Comparison of ENCODE assay signal across 9 mouse cellular contexts in genomic region chr9:20751477-20752029, GRCm38 (mm10). TPM values are rescaled to one million over a fixed set of nuclear protein-coding genes. Genes with fewer than 3 reads are reported as not detected.
DNase-seq lines count a peak whose midpoint lies in the region; ATAC-seq and TF ChIP-seq lines count a peak whose summit lies in the region.
"Had no signal": no experiment of that assay in that cellular context is flagged by ENCODE, and none has a peak within 500 bp of the region (broad histone marks: within the 10 kb centered on the region; RNA-seq: fewer than 3 reads in every experiment).

No protein-coding gene starts in this region.

- TF ChIP-seq RAD21 in MEL (IDR thresholded peaks at IDR 0.05; ENCODE audit: low read depth, low read length), result no peak

- 57% methylated on average over 6 of the region's 6 CpGs for WGBS in kidney, embryonic 15.5 days
- WGBS in midbrain, embryonic 16.5 days, result 56% methylated on average over 6 of the region's 6 CpGs
- WGBS in stomach, postnatal 0 days, result 50% methylated on average over 6 of the region's 6 CpGs

- no peaks in the 10 kb centered on the region for H3K36me3 ChIP-seq in kidney, embryonic 15.5 days
- H3K36me3 ChIP-seq in MEL (ENCODE audit: control insufficient read depth in 1 of 2, insufficient read depth in 2 of 2, low read length in 2 of 2), result peaks cover 0 to 41% of the 10 kb centered on the region in 2 experiments; a peak in 2 of 4 replicates
- H3K36me3 ChIP-seq in midbrain, embryonic 16.5 days (ENCODE audit: control insufficient read depth, insufficient read depth, low read length), result no peaks in the 10 kb centered on the region
- H3K36me3 ChIP-seq in stomach, postnatal 0 days (ENCODE audit: control insufficient read depth, insufficient read depth, low read length), result no peaks in the 10 kb centered on the region

- peaks cover 18% of the 10 kb centered on the region for H3K27me3 ChIP-seq in kidney, embryonic 15.5 days
- H3K27me3 ChIP-seq in MEL (ENCODE audit: control insufficient read depth in 1 of 2, insufficient read depth in 2 of 2, low read length in 2 of 2), result peaks cover 0 to 2% of the 10 kb centered on the region in 2 experiments; a peak in 1 of 4 replicates
- no peaks in the 10 kb centered on the region for H3K27me3 ChIP-seq in midbrain, embryonic 16.5 days (ENCODE audit: control insufficient read depth, insufficient read depth, low read depth, low read length)
- H3K27me3 ChIP-seq in stomach, postnatal 0 days (ENCODE audit: control insufficient read depth, insufficient read depth, low read length), result no peaks in the 10 kb centered on the region

- TF ChIP-seq CTCF in MEL (IDR thresholded peaks at IDR 0.05 in 2 of 3, conservative IDR thresholded peaks at IDR 0.05 in 1 of 3; ENCODE audit: control insufficient read depth in 1 of 3, insufficient read depth in 1 of 3, low read depth in 2 of 3, low read length in 3 of 3, poor library complexity in 1 of 3, severe bottlenecking in 1 of 3), result no peak
- TF ChIP-seq CTCF in stomach, postnatal 0 days (IDR thresholded peaks at IDR 0.05; ENCODE audit: low read depth), result no peak

- H3K27ac ChIP-seq in kidney, embryonic 15.5 days, result no peak overlapping the region
- no peak overlapping the region for H3K27ac ChIP-seq in MEL (ENCODE audit: control insufficient read depth, low read depth, low read length)
- no peak overlapping the region for H3K27ac ChIP-seq in midbrain, embryonic 16.5 days (ENCODE audit: low read length)
- no peak overlapping the region for H3K27ac ChIP-seq in stomach, postnatal 0 days (replicated peaks)

- no peak for TF ChIP-seq EP300 in MEL (IDR thresholded peaks at IDR 0.05; ENCODE audit: low read depth in 1 of 2, low read length in 2 of 2)
- no peak for TF ChIP-seq EP300 in stomach, postnatal 0 days (optimal IDR thresholded peaks at IDR 0.05)

- no peak overlapping the region for H3K9ac ChIP-seq in kidney, embryonic 15.5 days
- H3K9ac ChIP-seq in MEL (ENCODE audit: control insufficient read depth, low read depth, low read length, poor library complexity, severe bottlenecking), result no peak overlapping the region
- H3K9ac ChIP-seq in midbrain, embryonic 16.5 days (ENCODE audit: low read depth, low read length), result no peak overlapping the region
- H3K9ac ChIP-seq in stomach, postnatal 0 days (ENCODE audit: low read length), result no peak overlapping the region

- 0 out of 2 replicates have a peak, but pooled peaks have one; percentile 13 for ATAC-seq in kidney, embryonic 15.5 days (replicated peaks; ENCODE audit: low FRiP score)
- ATAC-seq in granulocyte monocyte progenitor cell, adult 5-6 weeks (replicated peaks; ENCODE audit: poor library complexity, severe bottlenecking), result peak; percentile 20; the same call in 1 of the 2 replicates
- ATAC-seq in midbrain, embryonic 16.5 days, result peak; percentile 44
- no peak for ATAC-seq in stomach, postnatal 0 days (ENCODE audit: low FRiP score, low TSS enrichment)

- no peak overlapping the region for H3K4me3 ChIP-seq in kidney, embryonic 15.5 days (replicated peaks)
- no peak overlapping the region for H3K4me3 ChIP-seq in MEL (ENCODE audit: control insufficient read depth in 1 of 2, insufficient read depth in 1 of 2, low read depth in 2 of 2, low read length in 2 of 2)
- H3K4me3 ChIP-seq in midbrain, embryonic 16.5 days (ENCODE audit: low read depth, low read length), result no peak overlapping the region
- no peak overlapping the region for H3K4me3 ChIP-seq in stomach, postnatal 0 days (ENCODE audit: low read depth, low read length)

- peak in 1 of 2 experiments; percentile 47; a peak in 2 of 4 replicates for TF ChIP-seq POLR2A in MEL (IDR thresholded peaks at IDR 0.05; ENCODE audit: control insufficient read depth in 1 of 2, insufficient read depth in 1 of 2, low read depth in 1 of 2, low read length in 2 of 2, poor library complexity in 1 of 2)

- no peaks in the 10 kb centered on the region for H3K79me2 ChIP-seq in MEL (ENCODE audit: control insufficient read depth, insufficient read depth, low read length, poor library complexity)

- H3K4me1 ChIP-seq in kidney, embryonic 15.5 days, result peaks cover 5% of the 10 kb centered on the region
- peaks cover 22 to 57% of the 10 kb centered on the region in 2 experiments for H3K4me1 ChIP-seq in MEL (ENCODE audit: control insufficient read depth in 1 of 2, insufficient read depth in 2 of 2, low read length in 2 of 2)
- H3K4me1 ChIP-seq in midbrain, embryonic 16.5 days (ENCODE audit: control insufficient read depth, insufficient read depth, low read length), result no peaks in the 10 kb centered on the region
- H3K4me1 ChIP-seq in stomach, postnatal 0 days (replicated peaks; ENCODE audit: control insufficient read depth, insufficient read depth), result no peaks in the 10 kb centered on the region

- no peak for DNase-seq in kidney, adult 18-20 months
- peak; percentile 88 for DNase-seq in MEL (ENCODE audit: low read depth, low spot score)
- DNase-seq in stomach, postnatal 0 days (ENCODE audit: low spot score), result no peak
- no peak for DNase-seq in spleen, postnatal 36 days (ENCODE audit: low spot score in 2 of 2)
- no peak for DNase-seq in adrenal gland, adult 2 months

- H3K9me3 ChIP-seq in kidney, embryonic 15.5 days (replicated peaks), result no peaks in the 10 kb centered on the region
- H3K9me3 ChIP-seq in MEL (replicated peaks; ENCODE audit: insufficient read depth, low read length), result no peaks in the 10 kb centered on the region
- H3K9me3 ChIP-seq in midbrain, embryonic 16.5 days (replicated peaks; ENCODE audit: control insufficient read depth, low read length, poor library complexity, severe bottlenecking), result no peaks in the 10 kb centered on the region
- H3K9me3 ChIP-seq in stomach, postnatal 0 days (ENCODE audit: control insufficient read depth, low read length), result no peaks in the 10 kb centered on the region

- no peak overlapping the region for H3K4me2 ChIP-seq in kidney, embryonic 15.5 days
- H3K4me2 ChIP-seq in midbrain, embryonic 16.5 days (ENCODE audit: low read length), result no peak overlapping the region
- H3K4me2 ChIP-seq in stomach, postnatal 0 days (replicated peaks; ENCODE audit: low read depth), result no peak overlapping the region

TF ChIP-seq in MEL, 35 proteins besides CTCF, POLR2A, EP300 and RAD21 (continues in another document):
- TF ChIP-seq E2F4 (IDR thresholded peaks at IDR 0.05; ENCODE audit: borderline replicate concordance, low read depth, low read length), result no peak
- TF ChIP-seq SIN3A (IDR thresholded peaks at IDR 0.05; ENCODE audit: low read length), result peak; percentile 68; the same call in 1 of the 2 replicates
- TF ChIP-seq MAX (IDR thresholded peaks at IDR 0.05; ENCODE audit: low read length), result no peak
- TF ChIP-seq TBP (IDR thresholded peaks at IDR 0.05; ENCODE audit: low read depth, low read length), result 0 out of 2 replicates have a peak, but pooled peaks have one; percentile 66
- TF ChIP-seq USF1 (IDR thresholded peaks at IDR 0.05; ENCODE audit: low read depth, low read length), result no peak
- no peak for TF ChIP-seq UBTF (IDR thresholded peaks at IDR 0.05; ENCODE audit: borderline replicate concordance, insufficient read depth, low read depth, low read length)
- TF ChIP-seq JUND (IDR thresholded peaks at IDR 0.05; ENCODE audit: low read depth, low read length), result no peak
- no peak for TF ChIP-seq POLR2AphosphoS2 (IDR thresholded peaks at IDR 0.05; ENCODE audit: low read length)
- peak; percentile 68; the same call in 1 of the 2 replicates for TF ChIP-seq MYC (IDR thresholded peaks at IDR 0.05; ENCODE audit: low read depth, low read length)
- no peak for TF ChIP-seq SMC3 (IDR thresholded peaks at IDR 0.05; ENCODE audit: low read depth, low read length)
- TF ChIP-seq MXI1 (IDR thresholded peaks at IDR 0.05; ENCODE audit: low read depth, low read length), result no peak
- TF ChIP-seq HCFC1 (IDR thresholded peaks at IDR 0.05; ENCODE audit: low read depth, low read length), result peak; percentile 100
- TF ChIP-seq RCOR1 (IDR thresholded peaks at IDR 0.05; ENCODE audit: low read depth, low read length), result no peak
- no peak for TF ChIP-seq MAZ (IDR thresholded peaks at IDR 0.05; ENCODE audit: low read depth, low read length)
- TF ChIP-seq ZC3H11A (IDR thresholded peaks at IDR 0.05; ENCODE audit: low read depth, low read length), result no peak
- no peak for TF ChIP-seq ZNF384 (IDR thresholded peaks at IDR 0.05; ENCODE audit: low read depth, low read length)
- TF ChIP-seq MYB (IDR thresholded peaks at IDR 0.05; ENCODE audit: low read depth, low read length), result no peak
- TF ChIP-seq NRF1 (IDR thresholded peaks at IDR 0.05; ENCODE audit: insufficient read depth, low read depth, low read length, poor library complexity, severe bottlenecking), result no peak
- no peak for TF ChIP-seq USF2 (IDR thresholded peaks at IDR 0.05; ENCODE audit: borderline replicate concordance in 1 of 2, insufficient read depth in 1 of 2, low read depth in 1 of 2, low read length in 2 of 2)
- TF ChIP-seq CHD2 (IDR thresholded peaks at IDR 0.05; ENCODE audit: low read length), result no peak
- no peak for TF ChIP-seq POLR2AphosphoS5 (IDR thresholded peaks at IDR 0.05; ENCODE audit: borderline replicate concordance, low read depth, low read length)
- no peak for TF ChIP-seq ZKSCAN1 (IDR thresholded peaks at IDR 0.05; ENCODE audit: low read depth, low read length)
- no peak; the same call in 1 of the 2 replicates for TF ChIP-seq TCF12 (IDR thresholded peaks at IDR 0.05; ENCODE audit: low read depth, low read length)
- no peak for TF ChIP-seq GABPA (IDR thresholded peaks at IDR 0.05; ENCODE audit: low read depth, low read length)
- no peak for TF ChIP-seq TAL1 (IDR thresholded peaks at IDR 0.05; ENCODE audit: low read length)
- peak; percentile 98 for TF ChIP-seq KAT2A (conservative IDR thresholded peaks at IDR 0.05; ENCODE audit: low read depth, low read length)
- TF ChIP-seq ZMIZ1 (IDR thresholded peaks at IDR 0.05; ENCODE audit: low read depth, low read length), result no peak
- TF ChIP-seq CHD1 (IDR thresholded peaks at IDR 0.05; ENCODE audit: low read depth, low read length), result no peak
- no peak for TF ChIP-seq GATA1 (IDR thresholded peaks at IDR 0.05; ENCODE audit: low read depth, low read length)

RNA-seq across cellular contexts. Expression of gene Olfm2, which starts 5.4 kb away (rescaled TPM):
- polyA plus RNA-seq in kidney, embryonic 15.5 days (2015; fragmentation: Nextera tagmentation; extraction: Ambion mirVana), result 4.7 and 7.1 TPM in 2 replicates
- 0.26 and 0.54 TPM in 2 replicates for total RNA-seq in MEL (2012; rRNA removed)
- 1 to 10 TPM in 1 of 2 experiments, not detected in 1; 1.9 TPM for polyA plus RNA-seq in MEL (2012; ENCODE audit: insufficient read depth in 1 of 2, insufficient read length in 2 of 2, low read depth in 1 of 2, low replicate concordance in 2 of 2, missing spikeins in 1 of 2)
- total RNA-seq in granulocyte monocyte progenitor cell, adult 5-6 weeks (2014; fragmentation: Nextera tagmentation), result not detected in 2 replicates
- total RNA-seq in granulocyte monocyte progenitor cell, adult 5-6 weeks (2017), result 0.09 TPM in 1 of 2 replicates, not detected in the other
- polyA plus RNA-seq in midbrain, embryonic 16.5 days (2015; fragmentation: Nextera tagmentation; extraction: Ambion mirVana), result 225 and 251 TPM in 2 replicates
- polyA plus RNA-seq in stomach, postnatal 0 days (2015; fragmentation: Nextera tagmentation; extraction: Ambion mirVana), result 2.3 and 2.5 TPM in 2 replicates
- 1 to 10 TPM in 1 of 2 experiments, under 1 TPM in 1; 0.49 to 1.0 TPM for total RNA-seq in adrenal gland, adult 2 months (2021)
- 1.1 and 2.9 TPM in 2 replicates for polyA plus RNA-seq in adrenal gland, adult 2 months (2012; rRNA removed)
- total RNA-seq: megakaryocyte, adult 5-6 weeks had no signal

Comparison
In these comparisons a context has a peak if more than half of its experiments do, and no peak if none do; other contexts are left out.
1. RNA of gene Olfm2, which starts 5.4 kb away (polyA plus RNA-seq): 225 to 251 TPM in midbrain, embryonic 16.5 days; 4.7 to 7.1 TPM in kidney, embryonic 15.5 days, 2.3 to 2.5 TPM in stomach, postnatal 0 days, 1.9 TPM in MEL and 1.1 to 2.9 TPM in adrenal gland, adult 2 months; every median in the first group is over 10 times any median in the second.